Mouse (Mus musculus) right cerebral cortex, postnatal 36 days (tissue): Measurements from ENCODE around the gene Ccnk.
A peak's percentile ranks its signal among the peaks of the same experiment; 100 is the strongest.

Experiments
- DNase-seq, 2 experiments: peaks; one replicate each; pipeline ENCODE4 v3.0.0; 2022; ENCODE audit warnings: low spot score in 2 of 2, mixed read lengths in 1 of 2

Ccnk gene

DNA sequence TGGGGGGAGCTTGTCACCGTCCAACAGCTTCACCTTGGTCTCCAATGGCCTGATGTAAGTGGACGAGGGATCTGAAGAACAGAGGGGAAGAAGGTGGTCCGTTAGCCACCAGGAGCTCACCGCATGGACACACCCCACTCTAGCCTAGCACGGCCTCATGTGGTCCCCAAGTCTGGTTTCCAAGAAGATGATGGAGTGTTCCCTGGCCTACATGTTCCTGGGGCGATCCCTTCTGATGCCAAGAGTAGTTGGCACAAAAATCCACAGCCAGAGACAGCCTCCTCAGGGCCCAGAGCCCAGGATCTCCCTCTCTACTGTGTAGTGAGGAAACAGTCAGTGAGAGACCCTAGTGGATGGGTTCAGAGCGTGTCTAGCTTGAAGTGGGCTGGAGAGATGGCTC, 42.3 kb downstream of the Ccnk start:
- no peak for DNase-seq

DNA sequence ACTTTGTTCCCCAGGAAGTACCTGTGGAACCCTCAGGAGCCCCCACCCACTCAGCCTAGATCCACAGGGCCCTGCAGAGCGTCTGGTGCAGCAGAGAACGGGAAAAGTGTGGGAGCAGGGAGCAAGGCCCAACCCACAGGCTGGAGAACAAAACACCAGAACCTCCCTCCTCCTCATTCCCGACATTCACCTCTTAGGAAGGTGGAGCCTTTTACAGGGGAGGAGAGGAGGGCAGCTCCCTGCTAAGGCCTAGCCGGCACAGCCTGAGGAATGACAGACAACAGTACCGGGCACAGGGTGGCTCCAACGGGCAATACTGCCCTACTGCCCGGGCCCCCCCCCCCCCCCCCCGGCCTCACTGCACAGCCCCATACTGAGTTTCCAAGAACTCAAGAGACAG, 44.0 kb downstream of the Ccnk start:
- DNase-seq: no peak

DNA sequence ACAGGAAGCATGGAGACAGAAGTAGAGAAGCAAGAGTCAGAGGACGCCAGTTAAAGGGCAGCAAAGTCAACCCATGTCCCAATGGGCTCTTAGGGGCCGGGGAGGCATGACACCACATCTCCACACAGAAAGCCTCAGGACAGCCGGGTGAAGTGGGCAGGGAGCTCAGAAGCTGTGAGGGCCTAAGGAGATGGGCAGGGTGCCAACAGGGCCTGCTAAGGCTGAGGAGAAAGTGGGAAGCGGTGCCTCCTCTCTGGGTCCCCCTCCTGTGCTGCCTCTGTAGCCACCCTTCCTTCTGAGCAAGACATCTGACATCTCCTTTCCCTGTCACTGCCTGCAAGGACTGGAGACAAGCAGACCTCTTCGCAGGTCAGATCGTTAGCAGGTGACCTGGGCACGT, 46.4 kb downstream of the Ccnk start:
- DNase-seq: no peak

DNA sequence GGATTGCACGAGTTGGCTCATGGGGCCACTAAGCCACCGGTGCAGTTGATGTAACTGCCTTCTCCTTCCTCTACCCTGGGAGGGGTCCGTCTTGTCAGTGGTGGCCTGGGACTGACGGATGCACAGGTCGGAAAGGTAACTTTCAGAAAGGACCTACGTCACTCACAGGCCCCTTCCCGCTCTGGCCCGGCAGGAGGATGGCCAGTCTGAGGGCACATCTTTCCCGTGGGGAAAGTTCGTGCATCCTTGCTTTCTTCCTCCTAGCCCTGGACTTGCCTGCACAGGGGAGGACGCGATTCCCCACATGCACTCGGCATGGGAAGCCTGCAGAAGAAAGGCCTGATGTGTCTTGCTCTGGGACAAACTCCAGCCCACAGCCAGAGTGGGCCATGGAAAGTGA, 46.8 kb downstream of the Ccnk start:
- DNase-seq: no peak

DNA sequence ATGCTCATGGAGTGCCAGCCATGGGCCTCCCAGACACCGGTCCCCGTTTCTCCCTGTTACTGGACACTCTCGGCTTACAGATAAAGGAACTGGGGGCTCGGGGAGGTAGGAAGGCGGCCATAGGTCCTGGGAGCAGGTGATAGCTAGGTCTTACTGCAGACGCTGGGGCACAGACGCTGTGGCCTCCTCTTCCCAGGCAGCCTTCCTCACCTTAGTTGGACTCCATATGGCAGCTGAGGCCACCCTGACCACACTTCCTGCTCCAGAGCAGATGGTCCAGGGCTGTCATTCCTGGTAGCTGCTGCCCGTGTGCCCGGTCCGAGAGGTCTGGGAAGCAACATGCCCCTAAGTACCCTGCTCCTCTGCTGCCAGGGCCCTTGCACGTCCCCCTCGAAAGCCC, 47.6 kb downstream of the Ccnk start:
- DNase-seq: no peak

DNA sequence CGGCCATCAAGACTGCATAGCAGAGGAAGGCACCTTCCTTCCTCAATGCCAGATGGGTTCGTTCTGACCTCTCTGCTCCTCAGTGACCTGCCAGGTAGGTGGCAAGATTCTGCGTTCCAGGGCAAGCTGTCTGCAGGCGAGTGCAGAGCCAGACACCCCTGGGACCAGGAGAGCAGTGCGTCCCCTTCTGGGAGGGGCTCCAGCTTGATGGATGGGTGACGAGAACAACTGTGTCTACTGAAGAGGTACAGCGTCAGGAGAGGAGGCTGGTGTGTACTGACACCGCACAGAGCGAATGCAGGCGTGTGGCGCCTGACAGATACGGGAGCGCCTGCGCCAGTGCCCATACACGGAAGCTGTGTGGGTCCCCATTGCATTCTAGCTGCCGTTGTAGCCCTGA, 48.1 kb downstream of the Ccnk start:
- DNase-seq: no peak

DNA sequence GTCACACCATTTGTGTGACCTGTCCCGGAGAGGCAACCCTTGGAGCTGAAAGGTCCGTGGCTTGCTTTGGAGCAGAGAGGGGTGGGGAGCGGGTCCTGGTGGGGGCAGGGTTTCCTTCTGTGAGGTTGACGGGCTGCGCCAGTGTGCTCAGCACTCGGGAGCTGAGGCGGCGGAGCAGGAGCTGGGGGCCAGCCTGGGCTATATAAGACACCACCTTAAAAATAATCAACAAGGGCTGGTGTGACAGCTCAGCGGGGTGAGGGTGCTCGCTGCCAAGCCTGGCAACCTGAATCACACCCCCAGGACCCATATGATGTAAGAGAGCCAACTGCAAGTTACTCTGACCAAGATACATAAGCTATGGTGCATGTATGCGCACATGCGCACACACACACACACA, 50.7 kb downstream of the Ccnk start:
- no peak for DNase-seq

DNA sequence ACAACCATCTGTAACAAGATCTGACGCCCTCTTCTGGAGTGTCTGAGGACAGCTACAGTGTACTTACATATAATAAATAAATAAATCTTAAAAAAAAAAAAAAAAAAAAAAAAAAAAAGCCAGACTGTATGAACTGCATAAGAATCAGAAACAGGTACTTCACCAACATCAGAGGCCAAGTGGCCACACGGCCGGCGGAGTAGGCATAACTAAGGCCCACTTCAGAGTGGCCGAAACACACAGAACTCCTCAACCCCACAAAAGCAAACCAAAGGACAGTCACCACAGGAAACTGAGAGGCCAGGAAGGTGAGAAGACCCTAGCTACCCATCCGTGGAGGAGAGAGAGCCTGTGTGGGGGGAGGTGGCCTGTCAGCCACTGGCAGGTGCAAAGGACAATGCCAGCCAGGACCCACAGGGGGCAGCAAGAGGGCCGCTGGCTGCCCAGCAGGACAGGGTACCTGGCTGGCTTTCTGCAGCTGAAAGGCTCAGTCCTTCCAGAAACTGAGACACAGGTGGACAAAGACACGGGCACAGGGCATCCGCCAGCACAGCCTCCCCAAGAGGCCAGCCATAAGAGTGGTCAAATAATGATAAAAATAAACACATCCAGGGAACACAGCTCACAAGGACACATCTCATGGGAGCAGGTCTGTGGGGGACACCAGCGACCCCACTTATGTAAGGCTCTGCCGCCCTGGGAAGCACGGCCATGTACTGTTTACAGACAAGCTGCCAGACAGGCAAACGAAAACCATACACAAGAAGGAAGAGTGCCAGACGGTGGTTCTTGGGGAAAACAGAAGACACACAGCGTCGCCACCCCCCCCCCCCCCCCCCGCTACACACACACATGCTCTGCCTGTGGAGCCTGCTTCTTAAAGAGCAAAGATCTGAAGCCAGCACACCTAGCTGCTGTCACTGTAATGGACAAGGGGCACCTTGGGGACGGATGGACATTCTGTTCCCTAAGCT, 51.7 kb downstream of the Ccnk start:
- DNase-seq: no peak

DNA sequence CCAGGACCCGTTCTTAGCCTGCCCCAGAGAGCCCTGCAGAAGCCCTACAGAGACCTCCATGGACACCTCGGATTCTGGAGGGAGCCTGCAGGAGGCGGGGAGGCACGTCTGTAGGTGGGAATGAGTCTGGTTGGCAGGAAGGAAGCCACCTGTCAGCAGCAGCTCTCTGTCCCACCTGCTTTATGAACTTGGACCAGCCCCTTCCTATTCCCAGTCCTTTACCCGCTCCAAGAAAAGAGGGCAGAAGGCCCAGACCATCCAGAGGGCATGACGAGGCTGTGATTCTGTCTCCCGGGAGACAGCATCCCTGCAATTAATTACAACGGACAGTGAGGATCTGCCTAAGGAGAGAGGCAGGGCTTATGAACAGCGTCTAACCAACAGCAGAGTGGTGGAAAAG, 52.5 kb downstream of the Ccnk start:
- DNase-seq: no peak

DNA sequence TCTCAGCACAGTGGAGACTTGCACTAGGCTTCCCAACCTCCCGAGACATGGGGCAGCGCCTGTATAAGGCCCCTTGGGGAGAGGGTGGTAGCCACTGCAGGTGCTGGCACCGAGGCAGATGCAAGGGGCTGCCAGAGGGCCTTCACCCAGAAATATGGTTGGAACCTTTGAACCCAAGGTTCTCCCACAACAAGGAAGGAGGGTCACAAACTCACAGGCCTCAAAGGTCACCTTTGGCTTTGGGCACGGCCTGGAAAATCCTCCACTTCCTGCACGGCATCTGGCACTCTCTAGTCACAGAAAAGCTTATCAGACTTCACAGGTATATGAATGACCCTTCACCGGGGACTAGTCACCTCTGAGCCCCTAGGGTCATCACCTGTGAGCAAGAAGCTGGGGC, 54.4 kb downstream of the Ccnk start:
- no peak for DNase-seq

DNA sequence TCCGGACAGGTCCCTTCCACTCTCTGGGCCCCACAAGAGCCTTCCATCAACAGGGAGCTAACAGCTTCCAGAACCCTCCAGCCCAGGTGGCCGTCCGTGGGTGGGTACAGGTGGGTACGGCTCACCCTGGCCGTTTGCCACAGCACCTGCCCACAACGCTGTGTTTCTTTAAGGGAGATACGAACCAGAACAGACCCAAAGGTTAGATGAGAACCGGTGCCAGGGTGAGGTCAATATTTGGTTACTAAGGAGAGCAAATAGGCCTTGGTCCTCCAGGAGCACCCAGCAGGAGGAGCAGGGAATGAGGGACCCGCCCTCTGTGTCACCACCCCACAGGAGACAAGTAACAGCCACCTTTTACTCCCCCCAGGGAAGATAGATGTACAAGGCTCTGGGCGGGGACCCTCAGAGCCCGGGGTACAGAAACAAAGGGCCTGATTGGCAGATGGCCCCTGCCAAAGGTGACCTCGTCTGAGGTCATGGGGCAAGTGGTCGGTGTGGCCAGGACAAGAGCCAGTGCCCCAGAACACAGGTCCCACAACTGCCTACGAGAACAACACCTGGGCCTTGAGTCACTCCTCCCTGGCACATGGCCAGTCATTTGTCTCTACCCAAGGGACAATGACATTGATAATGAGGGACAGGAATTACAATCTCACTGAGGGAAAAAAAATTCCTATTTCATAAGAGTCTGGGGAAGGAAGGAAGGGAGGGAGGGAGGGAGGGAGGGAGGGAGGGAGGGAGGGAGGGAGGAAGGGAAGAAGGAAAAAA, 55.6 kb downstream of the Ccnk start:
- DNase-seq: no peak

DNA sequence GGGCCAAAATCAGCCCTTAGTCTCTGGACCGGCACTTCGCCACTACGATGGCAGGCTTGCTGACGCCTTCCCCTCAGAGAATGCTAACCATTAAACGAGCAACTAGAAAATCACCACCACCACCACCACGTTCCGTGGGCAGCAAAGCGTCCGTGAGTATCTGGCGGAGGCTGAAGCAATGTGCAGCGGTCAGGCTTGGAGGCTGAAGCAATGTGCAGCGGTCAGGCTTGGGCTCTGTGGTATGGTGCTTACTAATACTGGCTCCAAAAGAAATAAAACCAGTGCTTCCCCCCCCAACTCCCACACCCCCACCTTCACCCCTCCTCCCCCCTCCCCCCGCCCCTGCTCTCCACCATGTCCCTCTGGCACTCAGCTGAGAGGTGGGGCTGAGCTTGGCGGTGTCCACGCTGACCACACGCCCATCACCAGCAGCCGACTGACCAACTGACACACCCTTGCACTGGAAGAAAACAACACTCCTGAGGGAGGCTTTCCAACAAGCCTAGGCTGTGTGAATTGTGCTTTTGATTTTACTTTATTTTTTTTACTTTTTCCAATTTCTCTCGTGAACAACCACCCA, 56.7 kb downstream of the Ccnk start:
- DNase-seq: no peak

DNA sequence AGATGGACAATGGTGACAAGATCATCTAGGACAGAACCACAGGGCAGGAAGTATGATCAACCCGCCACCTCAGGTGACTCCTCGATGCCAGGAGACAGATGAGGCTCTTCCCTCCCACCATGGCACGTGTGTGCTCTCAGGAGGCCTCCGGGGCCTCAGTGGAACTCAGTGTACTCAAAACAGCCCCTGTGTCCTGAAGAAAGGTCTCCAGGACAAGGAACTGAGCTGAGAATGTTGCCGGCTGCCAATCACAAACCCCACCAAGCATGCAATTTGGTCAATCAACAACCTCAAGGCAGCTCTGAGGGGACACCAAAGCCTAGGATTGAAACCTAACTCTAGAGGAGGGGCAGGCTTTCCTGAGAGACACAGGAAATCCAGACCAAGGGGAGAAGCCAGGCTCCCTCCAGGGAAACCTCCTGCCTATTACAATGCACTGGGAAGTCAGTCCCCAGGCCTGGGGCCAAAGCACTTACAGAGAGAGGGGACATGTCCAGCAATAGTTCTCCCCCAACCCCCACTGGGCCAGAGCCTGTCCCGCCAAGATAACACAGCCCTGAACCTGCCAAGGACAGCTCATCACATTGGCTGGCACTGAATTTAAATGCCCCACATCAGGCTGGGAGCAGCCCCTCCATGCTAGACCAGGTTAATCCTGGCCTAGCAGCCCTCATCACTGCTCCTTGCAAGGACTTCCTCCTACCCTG, 58.1 kb downstream of the Ccnk start:
- no peak for DNase-seq

DNA sequence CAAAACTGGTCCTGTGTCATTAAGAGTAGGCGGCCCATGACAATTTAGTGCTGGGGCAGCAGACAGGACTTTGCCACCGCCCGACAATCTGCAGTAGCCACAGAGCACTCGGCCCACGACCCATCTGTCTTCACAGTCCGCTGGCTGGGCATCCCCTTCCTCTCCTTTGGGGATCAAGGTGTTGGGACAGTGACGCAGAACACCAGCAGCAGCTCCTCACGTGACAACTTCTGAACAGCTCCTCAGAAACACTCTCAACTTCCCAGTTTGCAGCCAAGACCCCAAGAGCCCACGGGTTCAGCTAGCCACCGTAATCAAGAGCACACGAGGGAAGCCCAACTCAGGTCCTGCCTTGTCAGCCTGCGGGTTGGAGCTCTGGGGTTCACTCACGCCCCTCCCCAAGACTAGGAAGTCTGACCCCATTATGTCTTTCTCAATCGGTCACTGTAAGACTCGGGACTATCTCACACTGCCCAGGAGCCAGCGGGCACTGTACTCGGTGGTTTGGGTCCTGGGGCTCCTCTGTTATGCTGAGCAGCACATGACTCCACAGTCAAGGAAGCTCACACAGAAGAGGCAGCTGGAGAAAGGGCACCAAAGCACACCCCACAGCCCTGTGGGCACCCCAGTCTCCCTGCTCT, 59.1 kb downstream of the Ccnk start:
- no peak for DNase-seq

DNA sequence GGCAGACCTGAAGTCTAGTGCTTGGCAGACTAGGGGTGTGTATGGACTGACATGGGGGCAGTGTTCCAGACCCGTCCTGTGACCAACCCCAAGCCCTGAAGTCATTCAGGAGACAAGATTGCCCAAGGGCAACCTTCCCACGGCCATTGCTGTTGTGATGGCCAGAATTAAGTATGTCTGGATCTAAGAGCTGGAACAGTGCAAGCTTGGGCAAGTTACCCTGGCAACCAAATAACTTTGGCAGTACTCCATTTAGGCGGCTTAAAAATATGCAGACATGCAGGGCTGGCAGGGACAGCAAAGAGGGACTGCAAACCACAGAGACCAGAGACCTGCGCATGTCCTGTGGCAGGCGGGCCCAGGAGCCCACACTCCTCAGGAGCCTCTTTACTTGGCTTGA, 60.1 kb downstream of the Ccnk start:
- peak; percentile 57 to 58 for DNase-seq

DNA sequence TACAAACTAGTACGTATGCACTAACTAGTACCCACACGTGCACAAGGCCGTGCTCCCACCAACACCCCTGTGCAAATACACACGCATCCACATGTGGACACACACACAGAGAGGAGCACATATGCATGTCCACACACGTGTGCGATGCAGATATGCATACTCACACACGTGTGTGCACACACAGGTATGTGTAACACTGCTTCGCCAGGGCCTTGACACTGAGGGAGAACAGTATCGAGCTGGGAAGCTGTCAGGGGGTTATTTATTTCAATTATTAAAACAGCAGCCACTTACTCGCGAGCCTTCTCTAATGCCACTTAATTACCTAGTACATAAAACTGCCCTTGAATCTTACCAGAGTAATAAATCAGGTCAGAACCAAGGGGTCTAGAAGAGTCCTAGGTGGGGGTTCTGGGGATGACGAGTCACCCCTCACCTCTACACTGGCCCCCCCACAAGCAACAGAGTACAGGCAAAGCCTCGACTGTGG, 61.1 kb downstream of the Ccnk start:
- no peak for DNase-seq

DNA sequence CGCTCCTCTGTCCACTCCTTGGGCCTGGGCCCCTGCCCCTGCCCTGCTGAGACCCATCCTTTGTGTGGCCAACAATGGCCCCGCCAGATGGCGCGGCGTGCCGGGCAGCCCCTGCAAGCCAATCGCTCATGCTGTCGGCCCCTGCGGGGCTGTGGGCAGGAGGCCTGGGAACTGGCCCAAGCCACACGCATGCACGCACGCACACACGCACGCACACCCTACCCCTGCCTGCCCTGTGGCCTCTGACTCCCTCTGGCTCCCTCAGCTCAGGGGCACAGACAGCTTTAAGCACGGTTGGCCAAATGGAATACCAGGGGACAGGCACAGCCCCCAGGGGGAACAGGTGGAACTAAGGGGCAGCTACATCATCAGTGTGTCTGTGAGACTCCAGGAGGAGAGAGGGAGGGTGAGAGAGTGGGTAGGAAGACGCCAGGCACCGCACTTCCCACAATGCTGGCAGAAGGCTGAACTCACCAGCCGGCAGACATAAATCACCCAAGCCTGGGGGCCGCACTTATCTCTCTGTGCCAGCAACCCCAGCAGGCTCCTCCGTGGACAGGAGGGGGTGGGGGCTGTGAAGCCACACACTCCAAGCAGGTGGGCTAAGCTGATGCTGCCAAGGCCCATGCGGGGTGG, 61.7 kb downstream of the Ccnk start:
- peak; percentile 64 to 71 for DNase-seq

DNA sequence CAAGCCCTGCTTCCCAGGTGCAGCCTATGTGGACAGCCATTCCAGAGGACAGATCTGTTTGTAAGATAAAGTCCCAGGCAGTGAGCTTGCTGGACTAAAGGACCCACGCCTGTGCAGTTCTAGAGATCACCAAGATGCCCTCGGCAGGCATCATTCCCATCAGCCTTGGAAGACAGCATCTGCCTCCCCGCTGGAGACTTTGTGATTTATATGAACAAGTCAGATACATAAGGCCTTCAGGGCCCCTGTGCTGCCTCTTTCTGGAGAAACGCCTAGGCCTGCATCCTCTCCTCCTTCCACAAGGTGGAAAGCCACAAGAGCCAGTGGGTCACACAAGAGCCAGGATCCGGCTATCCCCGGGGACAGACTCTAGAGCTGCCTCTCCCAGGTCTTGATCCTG, 62.2 kb downstream of the Ccnk start:
- no peak for DNase-seq

DNA sequence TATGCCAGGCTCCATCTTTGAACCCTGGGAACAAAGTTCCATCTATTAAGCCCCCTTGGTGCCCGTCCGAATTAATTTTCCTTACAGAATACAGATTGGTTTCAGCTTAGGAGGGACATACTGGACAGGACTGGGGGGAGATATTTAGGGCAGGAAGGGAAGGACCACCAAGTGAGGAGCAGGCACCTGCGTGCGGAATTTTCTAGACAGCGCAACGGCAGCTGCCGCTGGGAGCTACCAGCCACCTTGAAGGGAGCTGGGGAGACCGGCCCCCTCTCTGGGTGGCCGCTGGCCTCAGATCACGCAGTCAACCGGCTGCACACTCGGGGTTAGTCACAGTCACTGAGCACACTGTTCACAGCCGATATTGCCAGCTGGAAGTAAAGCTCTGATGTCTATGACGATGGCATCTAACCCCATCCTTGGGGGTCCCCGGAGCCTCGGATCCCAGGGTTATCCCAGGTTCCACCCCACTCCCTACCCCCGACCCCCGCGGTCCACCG, 62.9 kb downstream of the Ccnk start:
- DNase-seq: no peak

DNA sequence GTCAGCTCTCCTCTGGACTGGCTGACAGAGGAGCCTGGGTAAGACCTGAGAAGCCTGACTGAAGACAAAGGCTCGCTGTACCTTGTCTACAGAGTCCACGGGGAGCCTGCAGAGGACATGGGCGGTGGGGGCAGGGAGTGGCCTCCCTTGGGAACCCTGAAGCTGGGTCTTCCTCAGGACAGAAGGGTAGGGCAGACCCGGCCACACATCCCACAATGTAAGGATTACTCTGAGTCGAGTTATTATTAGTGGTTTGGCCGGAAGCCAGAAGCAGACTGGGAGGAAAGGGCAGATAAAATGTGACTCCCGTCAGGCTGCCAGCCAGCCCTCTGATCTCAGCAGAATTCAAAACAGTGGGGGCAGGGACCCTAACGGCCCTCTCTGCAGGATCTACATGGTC, 65.4 kb downstream of the Ccnk start:
- DNase-seq: no peak

DNA sequence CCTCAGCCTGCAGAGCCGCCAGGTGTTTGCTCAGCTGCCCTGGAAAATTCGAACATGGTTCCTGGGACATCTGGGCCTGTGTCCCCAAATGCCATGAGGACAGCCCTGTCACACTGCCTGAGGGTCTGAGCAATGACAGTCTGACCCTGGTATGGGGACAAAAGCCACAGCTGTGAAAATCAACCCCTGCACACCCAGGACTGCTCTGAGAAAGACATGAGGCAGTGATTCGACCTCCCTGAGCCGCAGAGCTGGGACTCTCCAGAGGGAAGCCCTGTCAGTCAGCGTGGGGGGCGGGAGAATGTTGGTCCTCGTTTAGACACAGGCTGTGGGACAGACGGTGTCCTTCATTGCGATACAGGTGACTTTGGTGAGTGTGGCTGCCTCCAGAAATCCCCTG, 66.2 kb downstream of the Ccnk start:
- no peak for DNase-seq
